Mouse (Mus musculus): Measurements from ENCODE around the gene Lce1m.
"Not testable (repeated sequence)": the region's sequence is repeated elsewhere in the genome, so short reads cannot be mapped to it uniquely, and the experiment has no call there.

The Lce1m gene

DNA sequence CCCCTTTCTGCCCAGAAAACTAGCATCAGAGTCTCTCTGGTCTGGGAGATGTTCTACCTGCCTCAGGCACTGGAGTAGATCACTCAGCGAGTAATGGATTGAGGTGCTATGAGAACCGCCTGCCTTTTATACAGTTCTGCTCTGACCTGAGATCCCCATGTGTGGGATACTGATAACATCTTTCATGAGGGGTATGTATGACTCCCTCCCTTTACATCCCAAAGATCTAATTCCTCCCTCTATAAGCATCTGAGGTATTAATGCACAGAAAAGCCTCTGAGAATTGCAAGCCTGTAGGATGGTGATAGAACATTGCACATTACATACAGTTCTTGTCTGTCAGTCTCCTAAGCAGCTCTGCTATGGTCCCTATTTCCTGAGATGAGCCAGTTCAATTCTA lies at the start of gene Lce1m:
Lce1m (minus strand) TSS at position 101 of the 400 bp plus-strand sequence.
- in situ Hi-C loops (cut with MboI; ENCODE audit: low sequenced_read_pairs), result no loop called here

- in situ Hi-C loops (cut with MboI; ENCODE audit: low sequenced_read_pairs), result not testable (repeated sequence)
These were observed 49.7 kb upstream of the Lce1m start, which contains the start of gene Gm4858 for GRCm38 (mm10) chr3:93068523-93068922. Gene Gm4858, plus strand, starts transcription at chr3:93068823.

DNA sequence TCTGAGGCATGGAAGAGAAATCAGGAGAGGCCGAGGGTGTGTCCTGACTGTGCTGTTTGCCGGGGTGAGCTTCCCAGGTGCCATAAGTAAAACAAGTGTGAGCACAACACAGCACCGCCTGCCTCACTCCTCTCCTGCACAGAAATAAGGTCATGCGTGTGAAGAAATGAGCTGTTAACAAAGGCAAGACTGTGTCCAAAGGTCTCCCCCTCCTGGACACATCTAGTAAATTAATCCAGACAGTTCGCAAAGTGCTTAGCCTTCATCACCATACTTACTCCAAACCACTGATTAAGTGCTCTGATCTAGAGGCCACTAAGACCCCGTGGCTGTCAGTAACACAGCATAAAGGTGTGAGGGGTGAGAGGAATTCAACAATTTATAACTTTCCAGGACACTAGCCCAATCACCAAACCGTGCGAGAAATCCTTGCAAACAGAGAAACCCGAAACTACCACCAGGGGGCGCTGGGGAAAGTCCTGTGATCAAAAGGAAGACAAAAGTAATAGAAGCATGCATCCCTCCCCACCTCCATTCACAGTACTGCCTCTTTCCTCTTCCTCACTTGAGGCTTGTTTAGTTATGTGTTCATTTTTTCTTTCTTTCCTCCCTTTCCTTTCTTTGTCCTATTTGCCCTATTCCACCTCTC lies 34.1 kb upstream of the Lce1m start:
- in situ Hi-C loops (cut with MboI; ENCODE audit: low sequenced_read_pairs), result no loop called here

DNA sequence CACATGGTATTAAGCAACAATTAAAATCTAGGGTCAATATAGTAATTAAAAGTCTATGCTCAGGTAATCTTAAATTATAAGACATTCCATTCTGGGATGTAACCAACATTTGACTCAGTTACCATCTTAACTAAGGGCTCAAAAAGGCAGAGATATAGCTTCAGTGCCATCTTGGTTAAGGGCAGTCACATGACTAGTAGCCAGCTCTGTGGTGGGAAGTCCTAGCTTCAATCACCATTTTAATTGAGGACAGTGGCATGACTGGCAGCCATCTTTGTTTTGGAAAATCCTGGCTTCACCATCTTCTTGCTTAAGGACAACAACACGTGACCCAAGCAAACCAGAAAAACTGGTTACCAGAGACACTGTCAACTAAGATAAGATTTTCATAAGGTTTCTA lies 31.3 kb upstream of the Lce1m start:
- in situ Hi-C loops (cut with MboI; ENCODE audit: low sequenced_read_pairs), result no loop called here

GRCm38 (mm10) chr3:93031450-93031849 lies 12.6 kb upstream of the Lce1m start:
- in situ Hi-C loops (cut with MboI; ENCODE audit: low sequenced_read_pairs), result no loop called here

GRCm38 (mm10) chr3:93025486-93025885 lies 6.6 kb upstream of the Lce1m start:
- in situ Hi-C loops (cut with MboI; ENCODE audit: low sequenced_read_pairs), result no loop called here

DNA sequence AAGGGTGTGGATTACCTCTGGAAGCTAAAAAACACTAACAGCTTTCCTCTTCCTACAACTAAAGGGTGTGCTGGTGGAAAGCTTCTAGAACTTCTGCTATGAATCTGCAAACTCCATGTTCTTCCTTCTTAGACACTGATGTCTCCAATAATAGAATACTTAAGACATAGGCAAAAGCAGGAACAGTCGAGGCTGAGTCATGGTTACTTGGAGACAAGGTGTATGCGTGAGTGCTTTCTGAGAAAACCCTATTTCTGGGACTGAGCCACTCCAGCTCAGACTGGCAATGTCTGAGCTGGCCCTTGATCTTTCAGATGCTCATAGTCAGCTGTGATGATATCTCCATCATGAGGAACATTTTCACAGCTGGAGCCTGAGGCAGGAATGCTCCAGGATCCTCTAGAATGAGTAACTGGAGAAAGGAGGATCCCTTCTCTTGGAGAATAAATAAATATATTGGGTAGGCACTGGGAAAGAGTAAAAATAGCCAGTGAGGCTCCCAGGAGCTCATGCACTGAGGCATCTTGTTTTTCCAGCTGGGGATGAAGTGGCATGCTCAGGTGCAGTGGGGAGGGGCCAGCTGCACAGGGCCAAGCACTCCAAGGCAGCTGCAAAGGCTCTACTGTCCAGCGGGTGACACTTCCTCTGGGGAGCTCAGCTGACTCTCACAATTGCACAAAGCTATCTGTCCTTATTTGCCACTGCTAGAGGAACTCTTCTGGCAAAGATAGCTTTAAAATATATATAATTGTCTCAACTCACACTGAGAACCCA lies 4.7 kb upstream of the Lce1m start:
- in situ Hi-C loops (cut with MboI; ENCODE audit: low sequenced_read_pairs), result no loop called here

- in situ Hi-C loops (cut with MboI; ENCODE audit: low sequenced_read_pairs), result no loop called here
These were observed 2.3 kb upstream of the Lce1m start for GRCm38 (mm10) chr3:93021171-93021570.

GRCm38 (mm10) chr3:93015460-93016104 lies 3.3 kb downstream of the Lce1m start, which contains the start of gene Crct1:
Gene Crct1, minus strand, starts transcription at chr3:93015687.
- in situ Hi-C loops (cut with MboI; ENCODE audit: low sequenced_read_pairs), result no loop called here

GRCm38 (mm10) chr3:93014871-93015270 lies 4.0 kb downstream of the Lce1m start:
- in situ Hi-C loops (cut with MboI; ENCODE audit: low sequenced_read_pairs), result no loop called here

GRCm38 (mm10) chr3:93014378-93014801 lies 4.5 kb downstream of the Lce1m start:
- in situ Hi-C loops (cut with MboI; ENCODE audit: low sequenced_read_pairs), result no loop called here

- in situ Hi-C loops (cut with MboI; ENCODE audit: low sequenced_read_pairs), result no loop called here
These were observed 16.0 kb downstream of the Lce1m start for GRCm38 (mm10) chr3:93002843-93003242.

- in situ Hi-C loops (cut with MboI; ENCODE audit: low sequenced_read_pairs), result no loop called here
These were observed 18.2 kb downstream of the Lce1m start for GRCm38 (mm10) chr3:93000621-93001020.

- in situ Hi-C loops (cut with MboI; ENCODE audit: low sequenced_read_pairs), result no loop called here
These were observed 20.2 kb downstream of the Lce1m start for GRCm38 (mm10) chr3:92998691-92999090.

DNA sequence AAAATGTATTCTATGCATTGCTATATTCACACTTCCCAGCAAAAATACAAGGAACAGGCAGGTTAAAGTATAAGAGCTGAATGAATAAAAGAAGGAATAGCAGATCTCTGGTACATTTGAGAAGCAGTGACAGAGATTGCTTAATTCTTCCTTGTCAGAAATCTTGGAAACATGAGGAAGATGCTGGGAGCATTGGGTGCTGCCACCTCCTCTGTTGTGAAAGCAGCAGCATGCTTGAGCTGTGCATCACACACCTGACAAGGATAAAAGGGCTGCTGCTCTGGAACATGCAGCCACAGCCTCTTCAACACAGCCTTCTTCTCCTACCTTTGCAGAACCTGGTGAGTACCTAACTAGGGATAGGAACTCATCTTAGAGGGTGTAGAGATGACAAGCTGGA lies 26.9 kb downstream of the Lce1m start, which contains the start of gene Lce3f:
Lce3f (plus strand) TSS at position 301 of the 400 bp plus-strand sequence.
- in situ Hi-C loops (cut with MboI; ENCODE audit: low sequenced_read_pairs), result no loop called here

GRCm38 (mm10) chr3:92978484-92978883 lies 40.4 kb downstream of the Lce1m start:
- in situ Hi-C loops (cut with MboI; ENCODE audit: low sequenced_read_pairs), result no loop called here

All from CH12F3 (cell line).